Mouse (Mus musculus): ENCODE measurements around the gene Gm48551.

Gm48551 gene

DNA sequence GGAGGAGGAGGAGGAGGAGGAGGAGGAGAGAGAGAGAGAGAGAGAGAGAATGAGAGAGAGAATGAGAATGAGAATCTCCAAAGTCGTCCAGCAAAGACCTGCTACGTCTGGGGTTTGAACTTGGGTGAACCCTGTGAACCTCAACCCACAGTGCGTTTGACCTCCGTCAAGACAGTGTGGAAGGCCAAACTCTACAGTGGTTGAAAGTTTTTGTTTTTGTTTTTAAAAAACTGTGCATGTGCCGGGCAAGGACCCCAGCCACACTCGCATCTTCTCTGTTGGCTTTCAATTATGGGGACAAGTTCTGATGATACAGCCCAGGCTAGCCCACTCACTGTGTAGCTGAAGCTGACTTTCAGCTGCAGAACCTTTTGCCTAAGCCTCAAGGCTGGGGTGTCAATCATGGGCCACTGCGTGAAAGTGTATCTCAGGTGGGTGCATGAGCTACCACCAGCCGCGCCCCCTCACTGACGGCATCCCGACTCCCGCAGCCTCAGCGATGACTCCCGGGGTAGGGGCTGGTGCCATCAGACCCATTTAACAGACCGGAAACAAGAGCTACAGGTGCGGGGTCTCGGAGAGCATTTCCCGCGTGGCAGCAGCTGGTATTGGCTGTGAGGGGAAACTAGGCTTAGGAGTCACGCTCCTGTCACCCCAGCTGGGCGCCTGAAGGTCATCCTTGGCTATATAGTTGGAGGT is 48.1 kb downstream of the Gm48551 start:
- peak; percentile 23 for DNase-seq

DNA sequence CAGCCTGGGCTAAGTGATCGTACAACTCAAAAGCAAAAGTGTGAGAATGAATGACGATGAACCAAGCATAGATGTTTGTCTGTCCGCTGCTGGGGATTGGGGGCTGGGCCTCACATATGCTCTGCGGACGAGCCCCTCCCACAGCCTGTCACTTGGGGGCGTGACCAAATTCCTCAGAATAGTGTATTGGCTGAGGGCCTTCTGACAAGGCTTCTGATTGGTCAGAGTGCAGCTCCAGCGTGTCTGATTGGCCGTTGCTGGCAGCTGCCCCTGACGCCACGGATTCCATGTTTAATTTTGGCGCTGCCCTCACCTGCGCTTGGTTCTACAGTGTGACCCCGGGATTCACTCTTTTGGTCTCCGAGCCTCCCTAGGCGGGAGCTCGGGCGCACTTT is 48.6 kb downstream of the Gm48551 start:
- DNase-seq: peak; percentile 88

DNA sequence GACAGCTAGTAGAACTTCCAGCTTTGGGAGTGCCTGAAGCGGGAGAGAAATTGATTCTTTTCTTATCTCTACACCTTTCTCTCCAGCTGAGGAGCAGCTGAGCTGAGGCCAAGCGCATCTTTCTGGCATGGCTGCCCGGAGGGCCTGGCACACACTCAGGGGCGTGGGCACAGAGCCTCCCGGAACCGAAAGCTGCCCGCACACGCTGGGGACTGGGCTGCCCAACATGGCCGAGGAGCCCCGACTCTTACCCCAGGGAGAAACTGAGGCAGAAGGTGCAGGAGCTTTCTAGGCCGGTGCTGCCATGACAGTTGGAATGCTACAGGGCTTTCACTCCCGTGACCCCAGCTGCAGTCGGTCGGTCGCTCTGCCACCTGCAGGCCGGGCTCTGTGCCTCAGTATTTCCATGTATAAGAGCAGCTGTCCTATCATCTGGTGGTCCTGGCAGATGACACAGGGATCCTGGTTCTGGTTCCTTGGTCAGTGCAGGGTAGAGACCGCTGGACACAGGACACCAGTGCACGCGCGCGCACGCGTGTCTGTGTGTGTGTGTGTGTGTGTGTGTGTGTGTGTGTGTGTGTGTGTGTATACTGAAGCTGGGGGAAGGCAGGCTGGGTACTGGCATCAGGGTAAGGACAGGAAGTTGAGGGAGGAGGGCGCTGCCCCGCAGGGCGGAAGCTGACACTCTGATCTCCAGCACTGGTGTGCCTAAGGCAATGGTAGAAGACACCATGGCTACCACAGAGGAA is 49.4 kb downstream of the Gm48551 start:
- DNase-seq: peak; percentile 21

DNA sequence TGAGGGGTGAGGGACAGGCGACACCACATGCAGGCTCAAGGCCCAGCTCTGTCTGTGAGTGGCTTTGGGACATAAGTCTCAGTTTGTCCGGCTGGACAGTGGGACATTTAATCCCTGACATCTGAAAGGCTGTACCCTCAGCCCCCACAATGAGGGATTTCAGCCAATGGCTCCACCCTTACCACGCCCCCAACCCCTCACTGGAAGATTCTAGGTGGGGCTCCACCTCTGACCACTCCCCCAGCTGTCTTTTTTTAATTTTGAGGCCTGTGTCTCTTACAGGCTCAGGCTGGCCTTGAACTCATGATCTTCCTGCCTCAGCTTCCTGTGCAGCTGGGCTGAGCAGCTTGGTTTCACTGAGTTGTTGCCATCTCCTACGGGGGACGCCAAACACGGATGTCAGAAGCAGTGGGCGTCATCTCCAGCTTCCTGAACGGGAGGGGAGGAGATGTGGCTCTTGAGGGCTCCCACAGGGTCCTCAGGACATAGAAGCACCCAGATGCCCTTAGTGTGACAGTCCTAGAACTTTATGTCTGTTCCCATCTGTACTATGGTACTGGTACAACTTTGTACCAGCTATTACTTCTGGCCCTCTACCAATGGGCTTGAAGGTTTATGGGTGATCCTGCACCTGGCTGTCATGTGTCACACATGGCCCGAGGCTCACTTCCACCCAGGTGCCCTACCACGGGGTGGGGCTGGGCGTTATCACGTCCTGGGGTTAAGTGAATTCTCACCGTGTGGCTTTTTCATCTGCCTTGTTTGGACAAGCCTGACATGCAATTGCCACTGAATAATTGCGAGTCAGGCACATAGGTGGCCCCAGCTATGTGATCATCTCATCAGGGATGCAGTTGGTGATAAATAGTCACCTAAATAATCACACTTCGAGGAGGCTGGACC is 50.3 kb downstream of the Gm48551 start:
- peak; percentile 9 for DNase-seq

DNA sequence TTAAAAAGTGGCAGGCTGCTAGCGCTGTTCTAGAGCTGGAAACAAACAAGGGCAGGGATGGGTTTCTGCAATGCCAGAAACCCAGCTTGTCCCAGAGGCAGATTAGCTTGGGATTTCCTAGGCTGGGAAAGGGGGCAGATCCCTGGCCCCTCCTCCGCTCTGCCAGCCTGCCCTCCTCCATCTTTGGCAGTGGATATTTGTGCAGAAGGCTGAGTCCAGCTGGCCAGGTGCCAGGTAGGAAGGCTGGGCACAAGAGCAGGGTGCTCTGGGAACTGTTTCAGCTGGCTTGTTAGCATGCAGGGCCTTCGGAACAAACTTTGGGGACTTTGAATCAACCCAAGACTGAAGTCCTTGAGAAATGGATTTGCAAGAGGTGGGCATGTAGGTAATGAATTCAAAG is 51.2 kb downstream of the Gm48551 start:
- DNase-seq: peak; percentile 77

DNA sequence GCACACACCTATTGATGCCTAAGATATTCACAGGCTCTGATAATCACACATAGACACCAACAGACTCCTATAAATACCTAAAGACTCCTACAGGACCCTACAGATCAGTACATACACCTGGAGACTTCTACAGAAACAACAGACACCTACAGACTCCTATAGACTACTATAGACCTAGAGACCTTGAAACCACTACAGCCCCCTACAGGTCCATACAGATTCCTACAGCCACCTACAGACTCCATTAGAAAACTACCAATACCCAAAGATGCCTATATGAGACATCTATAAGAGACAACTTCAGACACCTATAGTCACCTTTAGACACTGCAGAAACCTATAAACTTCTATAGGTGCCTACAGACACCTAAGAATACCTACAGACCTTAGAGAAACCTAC is 56.8 kb downstream of the Gm48551 start:
- DNase-seq: no peak

All from right cerebral cortex, postnatal 14 days (tissue).